Mouse (Mus musculus) spleen, postnatal 0 days (tissue): ENCODE data around the gene Ramac. TPM values are rescaled to one million over a fixed set of nuclear protein-coding genes. Genes with fewer than 3 reads are reported as not detected.

Experiments
- polyA plus RNA-seq: library from polyadenylated mRNA; unstranded; fragments of >200 nt; fragmentation: Nextera tagmentation; extraction: Ambion mirVana; gene quantifications from 2 replicates; pipeline ENCODE4 v1.2.1, GENCODE M21; 2015

Ramac gene
- polyA plus RNA-seq, result 95.3 TPM in 2 replicates

DNA sequence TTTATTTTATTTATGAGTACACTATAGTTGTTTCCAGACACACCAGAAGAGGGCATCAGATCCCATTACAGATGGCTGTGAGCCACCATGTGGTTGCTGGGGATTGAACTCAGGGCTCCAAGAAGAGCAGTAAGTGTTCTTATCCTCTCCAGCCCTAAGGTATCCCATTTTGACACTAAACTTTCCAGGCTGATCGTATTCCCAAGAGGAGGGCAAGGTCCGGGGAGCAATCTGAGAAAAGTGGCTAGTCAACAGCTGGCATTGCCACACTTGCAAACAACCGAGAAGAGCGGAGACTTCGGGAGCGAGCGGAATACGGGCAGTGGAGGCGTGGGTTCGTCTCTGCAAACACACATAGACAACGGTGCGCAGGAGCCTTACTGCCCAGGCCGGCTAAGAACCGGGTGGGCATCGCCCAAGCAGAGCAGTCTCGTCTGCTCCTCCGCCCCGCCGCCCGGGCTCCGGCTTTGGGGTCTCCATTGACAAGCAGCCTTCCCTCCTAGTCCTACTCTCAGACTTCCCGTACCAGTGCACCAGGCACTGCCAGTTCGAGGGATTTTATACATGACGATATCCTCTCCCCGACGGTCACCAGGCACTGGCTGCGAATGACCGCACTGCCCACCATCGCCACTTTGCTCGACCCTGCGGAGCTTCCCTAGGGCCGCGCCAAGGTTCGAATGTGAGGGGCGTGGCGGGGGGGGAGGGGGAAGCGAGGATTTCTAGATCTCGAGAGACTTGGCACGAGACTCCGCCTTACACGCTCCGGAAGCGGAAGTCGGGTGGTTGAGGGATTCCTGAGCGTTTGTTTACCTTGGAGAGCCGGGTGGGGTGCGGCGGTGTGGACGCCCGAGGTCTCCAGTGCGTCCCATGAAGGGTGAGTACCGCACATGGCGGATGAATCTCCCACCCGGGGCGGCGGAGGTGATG lies at the start of gene Ramac:
Ramac (plus strand) TSS at position 746 of the 930 bp plus-strand sequence.

DNA sequence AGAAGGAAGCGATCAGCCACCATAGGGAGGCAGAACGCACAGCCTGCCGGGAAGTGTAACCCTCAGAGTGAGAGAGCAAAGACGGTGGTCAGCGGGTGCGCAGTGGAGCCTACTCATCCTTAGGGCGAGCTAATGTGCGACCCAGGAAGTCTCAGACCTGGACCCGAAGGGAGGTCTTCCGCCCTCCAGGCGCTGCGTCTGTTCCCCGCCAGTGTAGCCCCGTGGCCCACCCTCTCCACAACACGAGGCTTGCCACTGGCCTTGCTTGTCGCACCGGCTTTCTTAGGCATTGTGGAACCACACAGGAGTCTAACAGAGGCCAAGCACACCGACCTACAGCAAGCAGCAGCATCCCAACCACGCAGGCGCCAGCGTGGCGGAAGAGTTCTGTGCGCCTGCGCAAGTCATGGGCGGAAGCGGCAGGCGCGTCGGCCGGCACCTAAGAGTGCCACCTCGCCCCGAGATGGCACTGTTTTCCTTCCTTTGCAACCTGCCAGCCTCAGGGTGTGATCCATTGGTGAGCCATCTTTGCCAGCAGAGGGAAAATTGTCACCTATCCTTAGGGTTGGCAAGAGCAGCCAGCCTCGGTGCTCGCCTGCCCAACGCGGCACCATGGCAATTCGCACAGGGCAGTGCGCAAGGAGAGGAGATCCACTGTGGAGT lies 26.5 kb downstream of the Ramac start, which contains the start of gene 3110040N11Rik:
3110040N11Rik (minus strand) TSS at position 384 of the 663 bp plus-strand sequence.

Other genes with a start within 250 kb of the Ramac start
- 0.32 and 0.63 TPM in 2 replicates for gene Fsd2, start 196.0 kb upstream of the Ramac start, polyA plus RNA-seq
- gene Whamm, start 191.7 kb upstream of the Ramac start, polyA plus RNA-seq, result 5.6 and 6.3 TPM in 2 replicates
- gene Homer2, start 55.4 kb upstream of the Ramac start, polyA plus RNA-seq, result 3.8 and 4.2 TPM in 2 replicates
- gene 3110040N11Rik, start 26.6 kb downstream of the Ramac start, polyA plus RNA-seq, result 33.2 and 33.7 TPM in 2 replicates
- 32.3 and 37.3 TPM in 2 replicates for gene Btbd1, start 66.5 kb downstream of the Ramac start, polyA plus RNA-seq
- gene Gm10160, start 92.9 kb downstream of the Ramac start, polyA plus RNA-seq, result not detected in 2 replicates
- 15.3 and 22.4 TPM in 2 replicates for gene Tm6sf1, start 96.1 kb downstream of the Ramac start, polyA plus RNA-seq
- gene Hdgfl3, start 171.5 kb downstream of the Ramac start, polyA plus RNA-seq, result 4.1 and 4.9 TPM in 2 replicates
- 1.7 and 1.8 TPM in 2 replicates for gene Bnc1, start 229.4 kb downstream of the Ramac start, polyA plus RNA-seq